Mouse (Mus musculus) heart, embryonic 14.5 days (tissue): ENCODE measurements around the gene Def8. TPM values are rescaled to one million over a fixed set of nuclear protein-coding genes. Genes with fewer than 3 reads are reported as not detected.

Experiments used
- ATAC-seq: fragments of 200-750 bp; cut with Nextera tagmentation; 2 replicates; pipeline ENCODE4 v1.8.0; 2017; ENCODE audit warnings: low read depth, moderate TSS enrichment; ENCODE audit not compliant: insufficient number of reproducible peaks, insufficient read depth, low FRiP score
- H3K27ac ChIP-seq, 2 experiments: fragments of 200-500 bp in 1 of 2; fragments of 300-500 bp in 1 of 2; sonication (generic) in 1 of 2; replicated peaks in 1 of 2; 2 replicates each; pipeline ENCODE4 v1.5.1; 2012 to 2014; ENCODE audit warnings: low read depth in 2 of 2, low read length in 2 of 2, control low read depth in 1 of 2, mild to moderate bottlenecking in 1 of 2, mixed read lengths in 1 of 2; ENCODE audit not compliant: control insufficient read depth in 1 of 2, insufficient read depth in 1 of 2
- H3K27me3 ChIP-seq: fragments of 300-500 bp; sonication (generic); 2 replicates; pipeline ENCODE4 v1.6.1; 2014; ENCODE audit warnings: mild to moderate bottlenecking, low read length, control low read depth; ENCODE audit not compliant: control insufficient read depth, insufficient read depth
- H3K36me3 ChIP-seq: fragments of 300-500 bp; sonication (generic); 2 replicates; pipeline ENCODE4 v1.6.1; 2014; ENCODE audit warnings: mild to moderate bottlenecking, control low read depth, low read length, mixed read lengths; ENCODE audit not compliant: control insufficient read depth, insufficient read depth
- H3K4me1 ChIP-seq, 2 experiments: fragments of 200-500 bp in 1 of 2; fragments of 300-500 bp in 1 of 2; sonication (generic) in 1 of 2; 2 replicates each; pipeline ENCODE4 v1.6.1; 2012 to 2014; ENCODE audit warnings: low read length in 2 of 2, control low read depth in 1 of 2, mixed read lengths in 1 of 2; ENCODE audit not compliant: control insufficient read depth in 2 of 2, insufficient read depth in 2 of 2
- H3K4me2 ChIP-seq: fragments of 300-500 bp; sonication (generic); 2 replicates; pipeline ENCODE4 v1.6.1; 2014; ENCODE audit warnings: mild to moderate bottlenecking, low read length
- H3K4me3 ChIP-seq, 2 experiments: fragments of 200-500 bp in 1 of 2; fragments of 300-500 bp in 1 of 2; sonication (generic) in 1 of 2; 2 replicates each; pipeline ENCODE4 v1.5.1; 2012 to 2014; ENCODE audit warnings: low read length in 2 of 2, mild to moderate bottlenecking in 2 of 2, control low read depth in 1 of 2, low read depth in 1 of 2, moderate library complexity in 1 of 2; ENCODE audit not compliant: control insufficient read depth in 1 of 2, insufficient read depth in 1 of 2
- H3K9ac ChIP-seq: fragments of 300-500 bp; sonication (generic); 2 replicates; pipeline ENCODE4 v1.6.1; 2014; ENCODE audit warnings: mild to moderate bottlenecking, low read length
- H3K9me3 ChIP-seq: fragments of 300-500 bp; sonication (generic); 2 replicates; pipeline ENCODE4 v1.6.1; 2016; ENCODE audit warnings: low read length, control low read depth; ENCODE audit not compliant: control insufficient read depth
- WGBS: fragments of 180-500 bp; shearing (Covaris S2); extraction: QIAGEN DNeasy Blood & Tissue Kit; methylation state at CpG from one replicate; pipeline ENCODE4 v1.1.7; 2014; 5-methylcytosine and 5-hydroxymethylcytosine counted together
- polyA plus RNA-seq: library from polyadenylated mRNA; unstranded; fragments of >200 nt; fragmentation: Nextera tagmentation; extraction: Ambion mirVana; gene quantifications from 2 replicates; pipeline ENCODE4 v1.2.1, GENCODE M21; 2014

Def8 gene
- polyA plus RNA-seq, 1 experiment from 2014 or later: 31.7 TPM

- no peak overlapping the region for H3K27ac ChIP-seq
- WGBS: 72% methylated on average over 8 of the region's 8 CpGs
- H3K4me3 ChIP-seq: no peak overlapping the region
- H3K4me2 ChIP-seq: no peak overlapping the region
- peaks cover 100% of the 10 kb centered on the region for H3K36me3 ChIP-seq
- H3K9me3 ChIP-seq: no peaks in the 10 kb centered on the region
- no peaks in the 10 kb centered on the region for H3K4me1 ChIP-seq
- H3K9ac ChIP-seq: no peak overlapping the region
- no peak for ATAC-seq
- no peaks in the 10 kb centered on the region for H3K27me3 ChIP-seq
These were observed 35.5 kb upstream of the Def8 start for GRCm38 (mm10) chr8:123387801-123388200.

GRCm38 (mm10) chr8:123389026-123389425, 34.3 kb upstream of the Def8 start:
- no peak for ATAC-seq

GRCm38 (mm10) chr8:123398308-123398707, 25.0 kb upstream of the Def8 start:
- WGBS: 94% methylated on average over 13 of the region's 13 CpGs
- Histone ChIP-seq H3K9ac (no peak overlapping the region), H3K27me3 (no peaks in the 10 kb centered on the region), H3K9me3 (no peaks in the 10 kb centered on the region), H3K4me2 (no peak overlapping the region), H3K27ac (no peak overlapping the region), H3K4me1 (no peaks in the 10 kb centered on the region; a peak in 1 of 4 replicates), H3K4me3 (no peak overlapping the region), H3K36me3 (peaks cover 100% of the 10 kb centered on the region)
- ATAC-seq: no peak

More at GRCm38 (mm10) chr8:123389026-123389425, 34.3 kb upstream of the Def8 start:
- Histone ChIP-seq H3K4me3 (no peak overlapping the region), H3K9ac (no peak overlapping the region), H3K27ac (no peak overlapping the region), H3K9me3 (no peaks in the 10 kb centered on the region), H3K4me1 (no peaks in the 10 kb centered on the region), H3K27me3 (no peaks in the 10 kb centered on the region), H3K36me3 (peaks cover 100% of the 10 kb centered on the region), H3K4me2 (no peak overlapping the region)
- WGBS: 93% methylated on average over 7 of the region's 7 CpGs

- no peak for ATAC-seq
- 89% methylated on average over 9 of the region's 9 CpGs for WGBS
- Histone ChIP-seq H3K4me3 (no peak overlapping the region), H3K4me1 (peaks cover 0 to 3% of the 10 kb centered on the region in 2 experiments; a peak in 2 of 4 replicates), H3K27ac (no peak overlapping the region), H3K27me3 (no peaks in the 10 kb centered on the region), H3K36me3 (peaks cover 65% of the 10 kb centered on the region), H3K4me2 (no peak overlapping the region), H3K9me3 (no peaks in the 10 kb centered on the region), H3K9ac (no peak overlapping the region)
These were observed 21.4 kb upstream of the Def8 start for GRCm38 (mm10) chr8:123401936-123402335.

- 78% methylated on average over 9 of the region's 9 CpGs for WGBS
- Histone ChIP-seq H3K4me2 (no peak overlapping the region), H3K27ac (no peak overlapping the region), H3K27me3 (peaks cover 5% of the 10 kb centered on the region), H3K36me3 (peaks cover 56% of the 10 kb centered on the region), H3K9ac (no peak overlapping the region), H3K4me1 (peaks cover 0 to 3% of the 10 kb centered on the region in 2 experiments; a peak in 2 of 4 replicates), H3K4me3 (no peak overlapping the region), H3K9me3 (no peaks in the 10 kb centered on the region)
- no peak for ATAC-seq
These were observed 20.5 kb upstream of the Def8 start for GRCm38 (mm10) chr8:123402730-123403326.

GRCm38 (mm10) chr8:123404521-123404920, 18.8 kb upstream of the Def8 start:
- Histone ChIP-seq H3K4me1 (peaks cover 7 to 16% of the 10 kb centered on the region in 2 experiments), H3K4me3 (no peak overlapping the region), H3K4me2 (no peak overlapping the region), H3K36me3 (peaks cover 39% of the 10 kb centered on the region), H3K27me3 (peaks cover 6% of the 10 kb centered on the region), H3K9ac (no peak overlapping the region), H3K9me3 (no peaks in the 10 kb centered on the region), H3K27ac (no peak overlapping the region)
- WGBS: 44% methylated on average over 8 of the region's 8 CpGs
- no peak for ATAC-seq

GRCm38 (mm10) chr8:123406786-123407185, 16.5 kb upstream of the Def8 start, which contains the start of gene Mc1r:
Mc1r (plus strand) TSS chr8:123407107.
- H3K27ac ChIP-seq: no peak within 1 kb of the TSS
- ATAC-seq: no peak
- peaks cover 17% of the 10 kb centered on the region for H3K36me3 ChIP-seq
- H3K4me2 ChIP-seq: no peak within 1 kb of the TSS
- H3K9me3 ChIP-seq: no peaks in the 10 kb centered on the region
- no peak within 1 kb of the TSS for H3K9ac ChIP-seq
- peaks cover 29 to 30% of the 10 kb centered on the region in 2 experiments for H3K4me1 ChIP-seq
- 11% methylated on average over 4 of the region's 4 CpGs for WGBS
- H3K4me3 ChIP-seq: no peak within 1 kb of the TSS
- H3K27me3 ChIP-seq: peaks cover 26% of the 10 kb centered on the region

GRCm38 (mm10) chr8:123407612-123408011, 15.7 kb upstream of the Def8 start:
- no peak overlapping the region for H3K4me2 ChIP-seq
- peaks cover 30% of the 10 kb centered on the region in 2 experiments for H3K4me1 ChIP-seq
- H3K36me3 ChIP-seq: peaks cover 9% of the 10 kb centered on the region

More at GRCm38 (mm10) chr8:123407612-123408011, 15.7 kb upstream of the Def8 start:
- no peak overlapping the region for H3K9ac ChIP-seq
- 82% methylated on average over 13 of the region's 13 CpGs for WGBS
- H3K4me3 ChIP-seq: no peak overlapping the region
- H3K9me3 ChIP-seq: no peaks in the 10 kb centered on the region
- H3K27me3 ChIP-seq: peaks cover 34% of the 10 kb centered on the region
- no peak overlapping the region for H3K27ac ChIP-seq
- no peak for ATAC-seq
